Mouse (Mus musculus) kidney, postnatal 0 days (tissue): ENCODE measurements at regions not wholly inside any gene's neighbourhood (a gene's known extent, or its start where the extent isn't known, plus 50 kb on each side); places are given as distances from the start of the nearest gene placed in this dataset.

Experiments used
- ATAC-seq: fragments of 200-750 bp; cut with Nextera tagmentation; replicated peaks from 2 replicates; pipeline ENCODE4 v1.8.0; 2017; ENCODE audit warnings: low read depth, moderate number of reproducible peaks, moderate TSS enrichment, moderate library complexity; ENCODE audit not compliant: low FRiP score
- DNase-seq: peaks from one replicate; pipeline ENCODE4 v3.0.0-alpha.2; 2016; ENCODE audit warnings: low spot score
- H3K27ac ChIP-seq: fragments of 300-500 bp; sonication (generic); 2 replicates; pipeline ENCODE4 v1.5.1; 2014; ENCODE audit warnings: mild to moderate bottlenecking
- H3K27me3 ChIP-seq: fragments of 300-500 bp; sonication (generic); 2 replicates; pipeline ENCODE4 v1.6.1; 2014; ENCODE audit warnings: low read length, mixed read lengths; ENCODE audit not compliant: insufficient read depth
- H3K36me3 ChIP-seq: fragments of 300-500 bp; sonication (generic); 2 replicates; pipeline ENCODE4 v1.6.1; 2014; ENCODE audit warnings: low read length, mixed read lengths; ENCODE audit not compliant: insufficient read depth
- H3K4me1 ChIP-seq: fragments of 300-500 bp; sonication (generic); replicated peaks from 2 replicates; pipeline ENCODE4 v1.6.1; 2014; ENCODE audit warnings: antibody characterized with exemption, low read length, mixed read lengths; ENCODE audit not compliant: insufficient read depth
- H3K4me2 ChIP-seq: fragments of 300-500 bp; sonication (generic); 2 replicates; pipeline ENCODE4 v1.6.1; 2014; ENCODE audit warnings: mild to moderate bottlenecking, low read length, moderate library complexity, mixed read lengths
- H3K4me3 ChIP-seq: fragments of 300-500 bp; sonication (generic); replicated peaks from 2 replicates; pipeline ENCODE4 v1.5.1; 2014; ENCODE audit warnings: low read depth, low read length
- H3K9ac ChIP-seq: fragments of 300-500 bp; sonication (generic); 2 replicates; pipeline ENCODE4 v1.6.1; 2014; ENCODE audit warnings: low read depth, low read length
- H3K9me3 ChIP-seq: fragments of 300-500 bp; sonication (generic); replicated peaks from 2 replicates; pipeline ENCODE4 v1.6.1; 2016; ENCODE audit warnings: low read length, inconsistent platforms, mixed read lengths
- CTCF ChIP-seq: IDR thresholded peaks from 2 replicates; pipeline ENCODE4 v1.5.1; 2016; ENCODE audit warnings: antibody characterized with exemption, low read depth, mild to moderate bottlenecking, moderate library complexity
- WGBS: fragments of 180-500 bp; shearing (Covaris S2); extraction: QIAGEN DNeasy Blood & Tissue Kit; methylation state at CpG from one replicate; pipeline ENCODE4 v1.1.7; 2014; 5-methylcytosine and 5-hydroxymethylcytosine counted together

GRCm38 (mm10) chr1:107811859-107812258 is 222.1 kb downstream of the Serpinb8 start:
- DNase-seq (no peak), ATAC-seq (no peak)
- Histone ChIP-seq H3K4me3 (no peak overlapping the region), H3K36me3 (no peaks in the 10 kb centered on the region), H3K4me1 (no peaks in the 10 kb centered on the region), H3K4me2 (no peak overlapping the region), H3K27me3 (no peaks in the 10 kb centered on the region), H3K27ac (no peak overlapping the region), H3K9me3 (no peaks in the 10 kb centered on the region), H3K9ac (no peak overlapping the region)
- WGBS = 80% methylated on average over 2 of the region's 2 CpGs
- TF ChIP-seq CTCF = no peak

- Histone ChIP-seq H3K9me3 (no peaks in the 10 kb centered on the region), H3K4me1 (no peaks in the 10 kb centered on the region), H3K27me3 (no peaks in the 10 kb centered on the region), H3K4me3 (no peak overlapping the region), H3K36me3 (no peaks in the 10 kb centered on the region), H3K4me2 (no peak overlapping the region), H3K27ac (no peak overlapping the region), H3K9ac (no peak overlapping the region)
- WGBS = 56% methylated on average over 5 of the region's 5 CpGs
- ATAC-seq (no peak), DNase-seq (no peak)
- no peak for TF ChIP-seq CTCF
Measured at GRCm38 (mm10) chr1:107837877-107838276, 248.1 kb downstream of the Serpinb8 start.

GRCm38 (mm10) chr1:107852386-107852785 is 262.6 kb downstream of the Serpinb8 start:
- WGBS = 74% methylated on average over 2 of the region's 2 CpGs
- H3K9ac ChIP-seq = no peak overlapping the region
- H3K9me3 ChIP-seq = no peaks in the 10 kb centered on the region
- DNase-seq (no peak), ATAC-seq (no peak)
- TF ChIP-seq CTCF = no peak
- no peak overlapping the region for H3K27ac ChIP-seq
- no peaks in the 10 kb centered on the region for H3K4me1 ChIP-seq
- H3K4me2 ChIP-seq = no peak overlapping the region
- no peaks in the 10 kb centered on the region for H3K27me3 ChIP-seq
- H3K36me3 ChIP-seq = no peaks in the 10 kb centered on the region
- no peak overlapping the region for H3K4me3 ChIP-seq

- no peaks in the 10 kb centered on the region for H3K36me3 ChIP-seq
- 91% methylated on average over 4 of the region's 4 CpGs for WGBS
- H3K4me3 ChIP-seq = no peak overlapping the region
- H3K9ac ChIP-seq = no peak overlapping the region
- no peak for TF ChIP-seq CTCF
- H3K9me3 ChIP-seq = no peaks in the 10 kb centered on the region
- no peaks in the 10 kb centered on the region for H3K27me3 ChIP-seq
- ATAC-seq (no peak), DNase-seq (no peak)
- no peak overlapping the region for H3K4me2 ChIP-seq
- H3K4me1 ChIP-seq = no peaks in the 10 kb centered on the region
- no peak overlapping the region for H3K27ac ChIP-seq
Measured at GRCm38 (mm10) chr1:107853001-107853400, 263.2 kb downstream of the Serpinb8 start.

GRCm38 (mm10) chr1:107897743-107898437 is 308.1 kb downstream of the Serpinb8 start:
- no peak for TF ChIP-seq CTCF
- no peaks in the 10 kb centered on the region for H3K4me1 ChIP-seq
- no peak overlapping the region for H3K4me3 ChIP-seq
- ATAC-seq = no peak
- no peak for DNase-seq
- no peak overlapping the region for H3K4me2 ChIP-seq
- no peak overlapping the region for H3K27ac ChIP-seq
- H3K27me3 ChIP-seq = no peaks in the 10 kb centered on the region
- H3K9me3 ChIP-seq = no peaks in the 10 kb centered on the region
- no peak overlapping the region for H3K9ac ChIP-seq
- WGBS = 49% methylated on average over 3 of the region's 3 CpGs
- H3K36me3 ChIP-seq = no peaks in the 10 kb centered on the region

- ATAC-seq (no peak), DNase-seq (no peak)
- Histone ChIP-seq H3K27ac (no peak overlapping the region), H3K4me2 (no peak overlapping the region), H3K9me3 (no peaks in the 10 kb centered on the region), H3K27me3 (no peaks in the 10 kb centered on the region), H3K4me1 (no peaks in the 10 kb centered on the region), H3K9ac (no peak overlapping the region), H3K4me3 (no peak overlapping the region), H3K36me3 (no peaks in the 10 kb centered on the region)
- no peak for TF ChIP-seq CTCF
- WGBS = 93% methylated on average over 4 of the region's 4 CpGs
Measured at GRCm38 (mm10) chr1:107899261-107899660, 309.5 kb downstream of the Serpinb8 start.

GRCm38 (mm10) chr1:107900449-107900848 is 310.6 kb downstream of the Serpinb8 start:
- Histone ChIP-seq H3K4me1 (no peaks in the 10 kb centered on the region), H3K4me3 (no peak overlapping the region), H3K27ac (no peak overlapping the region), H3K36me3 (no peaks in the 10 kb centered on the region), H3K4me2 (no peak overlapping the region), H3K9me3 (no peaks in the 10 kb centered on the region), H3K27me3 (no peaks in the 10 kb centered on the region), H3K9ac (no peak overlapping the region)
- DNase-seq = peak; percentile 6
- TF ChIP-seq CTCF = no peak
- ATAC-seq = no peak
- whole genome bisulfite sequencing = 32% methylated on average over 2 of the region's 2 CpGs
